Mouse (Mus musculus): ENCODE data around the gene Smok2a. TPM values are rescaled to one million over a fixed set of nuclear protein-coding genes. Genes with fewer than 3 reads are reported as not detected.
"Not testable (repeated sequence)": the region's sequence is repeated elsewhere in the genome, so short reads cannot be mapped to it uniquely, and the experiment has no call there.

The Smok2a gene
- polyA plus RNA-seq, 2 experiments, result not detected

DNA sequence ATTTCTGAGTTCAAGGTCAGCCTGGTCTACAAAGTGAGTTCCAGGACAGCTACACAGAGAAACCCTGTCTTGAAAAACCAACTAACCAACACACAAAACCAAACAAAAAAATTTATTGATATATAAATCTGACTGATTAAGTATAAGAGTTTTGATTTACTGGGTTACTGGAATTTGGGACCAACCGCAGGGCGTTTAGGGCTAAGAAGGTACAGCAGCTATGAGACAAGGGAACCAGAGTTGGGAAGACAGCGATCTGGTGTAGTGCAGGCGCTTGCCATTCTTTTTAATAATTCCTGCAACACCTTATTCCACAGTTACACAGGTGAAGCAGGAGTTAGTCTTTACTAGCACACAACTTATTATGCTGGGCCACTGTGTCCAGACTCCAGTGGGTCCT, 19.4 kb upstream of the Smok2a start:
- not testable (repeated sequence) for H3K36me3 ChIP-seq (replicated peaks; ENCODE audit: control insufficient read depth, insufficient read depth, low read depth); H3K4me2 ChIP-seq (ENCODE audit: low read depth); H3K4me1 ChIP-seq (replicated peaks; ENCODE audit: control insufficient read depth in 2 of 2, insufficient read depth in 2 of 2, low read length in 1 of 2); H3K27me3 ChIP-seq (ENCODE audit: control insufficient read depth, insufficient read depth, low read length); H3K27ac ChIP-seq; H3K4me3 ChIP-seq (ENCODE audit: insufficient read depth in 1 of 2, low read depth in 2 of 2, low read length in 2 of 2); H3K9ac ChIP-seq (replicated peaks); ATAC-seq (ENCODE audit: insufficient read depth); DNase-seq (ENCODE audit: low read depth in 3 of 3, low spot score in 3 of 3)
- 68% methylated on average over 4 of the region's 4 CpGs for WGBS (ENCODE audit: insufficient replicate concordance)
- peaks cover 10% of the 10 kb centered on the region for H3K9me3 ChIP-seq (ENCODE audit: control insufficient read depth, low read length)

DNA sequence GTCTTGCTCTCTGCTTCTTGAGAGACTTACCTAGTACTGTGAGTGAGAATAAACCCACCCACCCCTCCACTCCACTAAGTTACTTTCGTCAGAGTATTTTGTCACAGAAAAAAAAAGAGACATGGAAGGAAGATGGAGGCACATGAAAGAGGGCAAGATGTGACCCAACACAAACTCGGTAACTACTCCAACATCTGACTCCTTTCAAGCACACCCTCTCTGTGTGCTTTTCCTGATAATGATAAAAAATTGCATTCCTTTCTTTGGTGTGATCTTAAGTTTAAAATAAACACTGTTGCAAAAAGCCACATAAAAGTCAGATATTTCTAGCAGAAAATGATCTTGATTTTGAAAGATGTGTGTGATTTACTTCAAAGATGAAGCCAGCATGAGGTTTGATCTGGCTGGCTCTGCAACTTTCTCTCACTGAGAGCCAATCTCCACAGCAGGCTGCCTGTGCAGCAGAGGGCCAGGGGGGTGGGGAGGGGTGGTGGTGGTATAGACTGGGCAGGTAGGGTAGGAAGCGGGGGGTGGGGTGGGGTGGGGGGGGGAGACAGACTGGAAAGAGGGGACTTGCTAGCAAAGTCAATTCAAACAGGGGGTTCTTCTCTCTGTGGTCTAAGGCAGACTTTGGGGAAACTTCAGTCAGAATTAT, 18.4 kb upstream of the Smok2a start:
- H3K36me3 ChIP-seq (replicated peaks; ENCODE audit: control insufficient read depth, insufficient read depth, low read depth); H3K27ac ChIP-seq; H3K4me3 ChIP-seq (ENCODE audit: insufficient read depth in 1 of 2, low read depth in 2 of 2, low read length in 2 of 2); H3K9ac ChIP-seq (replicated peaks); ATAC-seq (ENCODE audit: insufficient read depth); H3K4me2 ChIP-seq (ENCODE audit: low read depth); DNase-seq (ENCODE audit: low read depth in 3 of 3, low spot score in 3 of 3); H3K27me3 ChIP-seq (ENCODE audit: control insufficient read depth, insufficient read depth, low read length); H3K4me1 ChIP-seq (replicated peaks; ENCODE audit: control insufficient read depth in 2 of 2, insufficient read depth in 2 of 2, low read length in 1 of 2): not testable (repeated sequence)
- 57% methylated on average over 2 of the region's 3 CpGs for WGBS (ENCODE audit: insufficient replicate concordance)
- H3K9me3 ChIP-seq (ENCODE audit: control insufficient read depth, low read length), result peaks cover 14% of the 10 kb centered on the region

DNA sequence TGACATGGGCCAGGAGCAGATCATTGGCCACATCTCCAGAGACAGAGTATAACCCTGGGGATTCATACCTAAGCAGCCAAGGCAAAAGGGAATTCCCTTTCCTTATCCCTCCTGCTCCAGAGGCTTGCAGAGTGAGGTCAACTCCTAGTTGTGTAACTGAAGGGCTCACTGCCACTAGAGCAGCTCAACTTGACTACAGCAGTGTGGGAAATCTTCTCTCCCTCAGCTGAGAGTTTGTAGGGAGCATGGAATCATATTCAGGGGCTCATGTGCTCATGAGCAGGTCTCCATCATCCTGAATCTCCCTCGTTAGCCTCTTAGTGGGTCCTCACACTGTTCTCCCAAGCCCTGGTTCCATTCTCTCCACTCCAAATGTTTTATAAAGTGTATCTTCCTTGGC, 15.7 kb upstream of the Smok2a start:
- not testable (repeated sequence) for H3K9ac ChIP-seq (replicated peaks); H3K4me3 ChIP-seq (ENCODE audit: insufficient read depth in 1 of 2, low read depth in 2 of 2, low read length in 2 of 2); H3K27me3 ChIP-seq (ENCODE audit: control insufficient read depth, insufficient read depth, low read length); H3K36me3 ChIP-seq (replicated peaks; ENCODE audit: control insufficient read depth, insufficient read depth, low read depth); DNase-seq (ENCODE audit: low read depth in 3 of 3, low spot score in 3 of 3); H3K27ac ChIP-seq; H3K4me2 ChIP-seq (ENCODE audit: low read depth); H3K4me1 ChIP-seq (replicated peaks; ENCODE audit: control insufficient read depth in 2 of 2, insufficient read depth in 2 of 2, low read length in 1 of 2); ATAC-seq (ENCODE audit: insufficient read depth)
- WGBS (ENCODE audit: insufficient replicate concordance), result 35% methylated on average over 1 of the region's 1 CpGs
- H3K9me3 ChIP-seq (ENCODE audit: control insufficient read depth, low read length), result peaks cover 10% of the 10 kb centered on the region

DNA sequence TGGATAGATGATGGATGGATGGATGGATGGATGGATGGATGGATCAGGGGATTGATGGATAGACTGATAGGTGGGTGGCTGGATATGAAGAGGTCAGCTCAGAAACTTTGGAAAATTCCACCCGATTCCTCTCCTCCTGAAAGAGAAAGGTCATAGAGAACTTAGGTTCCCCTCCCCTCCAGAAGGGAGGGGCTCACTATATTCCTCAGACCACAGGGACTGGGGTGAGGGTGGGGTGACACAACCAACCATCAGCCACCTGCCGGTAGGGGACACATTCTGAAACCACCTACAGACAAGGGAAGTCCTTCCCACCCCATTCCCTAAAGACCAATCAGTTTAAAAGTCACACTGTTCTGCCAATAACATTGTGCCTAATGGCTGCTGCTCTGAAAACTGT, 14.5 kb upstream of the Smok2a start:
- H3K36me3 ChIP-seq (replicated peaks; ENCODE audit: control insufficient read depth, insufficient read depth, low read depth), result no peaks in the 10 kb centered on the region
- peaks cover 6% of the 10 kb centered on the region for H3K9me3 ChIP-seq (ENCODE audit: control insufficient read depth, low read length)
- TF ChIP-seq EP300 (IDR thresholded peaks at IDR 0.05; ENCODE audit: low read depth), result no peak
- no peak for TF ChIP-seq CTCF (IDR thresholded peaks at IDR 0.05; ENCODE audit: low read depth)
- 63% methylated on average over 2 of the region's 2 CpGs for WGBS (ENCODE audit: insufficient replicate concordance)
- H3K4me1 ChIP-seq (replicated peaks; ENCODE audit: control insufficient read depth in 2 of 2, insufficient read depth in 2 of 2, low read length in 1 of 2), result no peaks in the 10 kb centered on the region
- no peak overlapping the region for H3K4me3 ChIP-seq (ENCODE audit: insufficient read depth in 1 of 2, low read depth in 2 of 2, low read length in 2 of 2)
- DNase-seq (ENCODE audit: low read depth in 3 of 3, low spot score in 3 of 3) (no peak), ATAC-seq (ENCODE audit: insufficient read depth) (no peak)
- no peak overlapping the region for H3K9ac ChIP-seq (replicated peaks)
- H3K4me2 ChIP-seq (ENCODE audit: low read depth), result no peak overlapping the region
- H3K27me3 ChIP-seq (ENCODE audit: control insufficient read depth, insufficient read depth, low read length), result no peaks in the 10 kb centered on the region
- no peak overlapping the region for H3K27ac ChIP-seq

DNA sequence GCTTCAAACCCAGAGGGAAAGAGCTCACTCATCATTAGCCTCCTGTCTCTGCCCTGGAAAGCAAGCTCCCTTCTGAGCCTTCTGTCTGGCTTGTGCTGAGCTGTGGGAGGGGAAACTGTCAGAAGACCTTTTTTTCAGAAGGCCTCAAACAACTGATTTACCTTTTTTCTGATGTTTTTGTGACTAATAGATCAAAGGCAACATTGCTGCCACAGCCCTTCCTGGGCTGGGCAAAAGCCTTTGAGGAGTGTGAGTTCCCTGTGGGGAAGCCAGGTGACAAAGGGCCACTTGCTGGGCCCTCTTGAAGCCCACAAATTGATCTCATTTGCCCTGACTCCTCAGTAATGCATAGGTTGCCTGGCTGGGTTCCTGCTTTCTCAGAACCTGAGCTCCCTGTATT, 12.5 kb upstream of the Smok2a start:
- H3K4me2 ChIP-seq (ENCODE audit: low read depth); ATAC-seq (ENCODE audit: insufficient read depth); H3K4me3 ChIP-seq (ENCODE audit: insufficient read depth in 1 of 2, low read depth in 2 of 2, low read length in 2 of 2); H3K9ac ChIP-seq (replicated peaks); DNase-seq (ENCODE audit: low read depth in 3 of 3, low spot score in 3 of 3); H3K27me3 ChIP-seq (ENCODE audit: control insufficient read depth, insufficient read depth, low read length); H3K27ac ChIP-seq; H3K36me3 ChIP-seq (replicated peaks; ENCODE audit: control insufficient read depth, insufficient read depth, low read depth); H3K4me1 ChIP-seq (replicated peaks; ENCODE audit: control insufficient read depth in 2 of 2, insufficient read depth in 2 of 2, low read length in 1 of 2): not testable (repeated sequence)
- peaks cover 22% of the 10 kb centered on the region for H3K9me3 ChIP-seq (ENCODE audit: control insufficient read depth, low read length)

Data from liver, embryonic 14.5 days (tissue).